Mouse (Mus musculus) embryo, embryonic 11.5 days (tissue): Measurements from ENCODE around the gene Ankrd37.

Experiments
- DNase-seq: peaks from one replicate; pipeline ENCODE4 v3.0.0-alpha.2; 2012; ENCODE audit warnings: low read depth, low spot score

Gene Ankrd37

DNA sequence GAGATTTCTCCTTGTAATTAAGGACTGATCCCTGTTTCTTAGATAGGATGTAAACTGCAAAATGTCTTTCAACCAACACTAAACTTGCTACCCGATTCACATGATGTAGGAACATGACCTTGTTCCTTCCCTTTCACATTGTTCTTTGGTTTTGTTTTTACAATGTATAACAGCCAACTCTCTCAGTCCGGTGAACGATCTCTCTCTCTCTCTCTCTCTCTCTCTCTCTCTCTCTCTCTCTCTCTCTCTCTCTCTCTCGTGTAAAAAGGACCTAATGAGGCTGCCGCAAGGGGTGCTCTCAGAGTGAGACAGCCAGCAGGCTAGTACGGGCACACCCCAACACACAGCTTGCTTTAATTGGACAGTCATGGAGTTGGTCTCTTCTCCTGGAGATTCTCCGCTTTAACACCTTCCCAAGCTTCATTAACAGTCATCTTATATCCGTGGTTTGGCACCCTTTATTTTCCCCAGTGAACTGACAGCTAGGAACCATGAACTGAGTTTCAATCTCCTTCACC lies 31.5 kb downstream of the Ankrd37 start:
- DNase-seq, result no peak

DNA sequence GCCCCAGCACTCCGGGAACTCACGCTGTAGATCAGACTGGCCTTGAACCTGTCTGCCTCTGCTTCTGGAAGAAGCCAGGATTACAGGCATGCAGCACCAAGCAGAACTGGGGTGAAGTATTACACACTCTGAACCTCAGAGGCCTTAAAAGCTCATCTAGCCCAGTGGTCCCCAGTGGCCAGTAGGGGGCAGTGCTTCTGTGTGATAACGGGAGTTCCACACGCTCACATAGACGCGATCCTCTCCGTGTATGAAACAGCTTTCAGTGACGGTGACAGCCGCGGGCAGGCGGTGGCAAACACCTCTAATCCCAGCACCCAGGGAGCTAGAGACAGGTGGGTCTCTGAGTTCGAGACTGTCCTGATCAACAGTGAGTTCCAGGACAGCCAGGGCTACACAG lies 34.6 kb downstream of the Ankrd37 start:
- no peak for DNase-seq

DNA sequence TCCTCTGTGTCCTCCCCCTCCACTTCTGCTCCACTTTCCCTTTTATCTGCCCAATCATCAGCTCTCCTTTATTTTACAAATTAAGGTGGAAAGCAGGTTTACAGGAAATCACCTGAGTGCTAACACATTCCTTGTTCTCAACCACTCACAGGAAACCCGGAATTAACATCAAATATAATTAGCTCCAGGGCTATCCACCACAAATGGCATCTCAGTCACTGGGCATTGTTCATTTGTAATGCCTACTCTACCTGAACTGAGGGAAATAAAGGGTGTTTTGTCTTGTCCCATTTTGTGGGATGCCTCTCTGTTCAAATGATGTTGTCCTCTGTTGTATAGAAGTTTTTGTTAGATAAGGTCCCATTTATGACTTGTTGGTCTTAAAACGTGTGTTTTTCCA lies 54.9 kb downstream of the Ankrd37 start:
- no peak for DNase-seq
